Mouse (Mus musculus) T-helper 1 cell (primary cell): ENCODE data around the gene Nkd1.

Experiments
- in situ Hi-C: fragments of 300-600 bp; cut with MboI, MseI; formaldehyde crosslinking; loops from one replicate; pipeline ENCODE4 v1.15.1; 2025; ENCODE audit warnings: high pct_unique_total_duplicates

Gene Nkd1

GRCm38 (mm10) chr8:88610271-88610670 is 89.1 kb downstream of the Nkd1 start:
- in situ Hi-C loops = no loop called here

- in situ Hi-C loops = no loop called here
These were observed 93.8 kb downstream of the Nkd1 start for GRCm38 (mm10) chr8:88614981-88615380.

GRCm38 (mm10) chr8:88618612-88619011 is 97.5 kb downstream of the Nkd1 start:
- in situ Hi-C loops = no loop called here

GRCm38 (mm10) chr8:88619513-88619912 is 98.4 kb downstream of the Nkd1 start:
- in situ Hi-C loops = no loop called here

GRCm38 (mm10) chr8:88620931-88621330 is 99.8 kb downstream of the Nkd1 start:
- in situ Hi-C loops = no loop called here

- in situ Hi-C loops = no loop called here
These were observed 100.3 kb downstream of the Nkd1 start for GRCm38 (mm10) chr8:88621408-88621807.

- in situ Hi-C loops = no loop called here
These were observed 102.2 kb downstream of the Nkd1 start for GRCm38 (mm10) chr8:88623351-88623750.

- in situ Hi-C loops = no loop called here
These were observed 103.1 kb downstream of the Nkd1 start for GRCm38 (mm10) chr8:88624276-88624675.

GRCm38 (mm10) chr8:88626433-88626832 is 105.3 kb downstream of the Nkd1 start:
- in situ Hi-C loops = no loop called here

GRCm38 (mm10) chr8:88626940-88627264 is 105.7 kb downstream of the Nkd1 start:
- in situ Hi-C loops = no loop called here

- in situ Hi-C loops = no loop called here
These were observed 106.3 kb downstream of the Nkd1 start for GRCm38 (mm10) chr8:88627265-88627991.

DNA sequence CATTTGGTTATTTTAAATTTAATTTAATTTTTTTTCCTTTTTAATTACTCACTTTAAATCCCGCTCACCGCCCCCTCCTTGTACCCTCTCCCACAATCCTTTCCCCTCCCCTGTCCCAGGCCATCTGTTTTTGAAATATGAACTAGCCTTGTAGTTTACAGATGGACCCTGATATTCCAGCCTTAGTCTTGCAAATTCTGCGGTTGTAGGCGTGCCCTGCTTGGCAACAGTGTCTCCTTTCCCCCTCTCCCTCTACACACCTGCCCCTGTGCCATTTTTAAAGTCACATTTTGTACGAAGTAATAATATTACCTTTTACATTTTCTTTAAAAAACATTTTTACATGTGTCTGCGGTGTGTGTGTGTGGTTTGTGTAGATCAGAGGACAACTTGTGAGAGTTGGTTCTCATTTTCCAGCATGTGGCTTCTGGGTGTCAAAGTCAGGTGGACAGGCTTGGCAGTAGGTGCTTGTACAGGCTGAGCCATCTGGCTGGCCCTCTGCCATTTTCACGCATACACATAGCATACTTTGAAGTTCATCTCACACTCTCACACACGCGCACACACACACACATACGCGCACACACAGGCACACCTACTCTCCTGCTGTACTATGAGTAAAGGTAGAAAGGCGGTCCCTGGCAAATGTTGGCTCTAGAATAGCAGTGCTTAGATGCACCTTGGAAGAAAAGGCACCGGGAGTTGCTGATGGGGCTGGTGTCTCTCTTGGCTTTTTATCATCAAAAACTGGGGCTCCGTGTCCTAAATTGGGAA is 107.0 kb downstream of the Nkd1 start:
- in situ Hi-C loops = no loop called here

DNA sequence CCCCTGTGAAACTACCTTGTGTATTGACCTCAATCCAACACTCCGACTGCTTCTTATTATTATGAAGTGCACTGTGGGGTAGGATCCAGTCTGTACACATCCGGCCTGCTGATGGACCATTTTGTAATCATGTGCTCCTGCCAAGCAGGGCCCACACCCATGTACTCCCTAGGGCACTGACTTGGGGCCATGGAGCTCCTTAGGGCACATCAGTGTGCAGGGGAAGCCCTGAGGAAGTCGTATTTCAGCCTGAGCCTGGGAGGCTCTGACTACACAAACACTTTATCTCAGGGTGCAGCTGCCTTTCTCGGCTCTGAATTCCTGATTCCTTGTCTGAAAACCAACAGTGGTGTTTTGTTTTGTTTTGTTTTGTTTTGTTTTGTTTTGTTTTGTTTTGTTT is 109.1 kb downstream of the Nkd1 start:
- in situ Hi-C loops = loop anchor here (5.0 kb wide), 1 partner anchor 122 kb away; no protein-coding TSS in a partner anchor

DNA sequence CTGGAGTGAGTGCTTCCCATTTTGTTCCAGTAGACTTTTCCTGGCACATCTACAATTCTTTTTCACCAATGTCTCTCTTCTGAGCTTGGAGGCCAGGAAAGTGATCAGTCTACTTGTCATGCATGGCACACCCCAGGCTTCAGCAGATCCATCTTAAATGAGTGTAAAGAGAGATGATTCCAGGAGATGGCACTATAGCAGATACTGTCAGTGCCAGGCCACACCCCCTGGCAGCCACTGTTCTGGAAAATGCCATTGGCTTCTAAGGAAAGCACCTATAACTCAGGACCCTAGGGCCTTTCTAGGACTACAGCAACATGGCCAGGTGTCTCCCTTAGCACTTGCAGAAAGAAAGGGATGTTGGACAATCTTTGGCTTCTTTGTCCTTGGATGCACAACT is 109.9 kb downstream of the Nkd1 start:
- in situ Hi-C loops = loop anchor here (5.0 kb wide), 1 partner anchor 121 kb away; no protein-coding TSS in a partner anchor

GRCm38 (mm10) chr8:88633343-88633765 is 112.2 kb downstream of the Nkd1 start:
- in situ Hi-C loops = loop anchor here (5.0 kb wide), 1 partner anchor 119 kb away; no protein-coding TSS in a partner anchor

GRCm38 (mm10) chr8:88635474-88636397 is 114.6 kb downstream of the Nkd1 start, which contains the start of gene Snx20:
TSS of gene Snx20 (minus strand) at chr8:88636128.
- in situ Hi-C loops = loop anchor here (5.0 kb wide), 2 partner anchors 57 to 363 kb away; partner anchors contain the start of gene Adcy7

- in situ Hi-C loops = loop anchor here (5.0 kb wide), 2 partner anchors 55 to 365 kb away; partner anchors contain the start of gene Adcy7
These were observed 116.2 kb downstream of the Nkd1 start for GRCm38 (mm10) chr8:88637092-88638000.

DNA sequence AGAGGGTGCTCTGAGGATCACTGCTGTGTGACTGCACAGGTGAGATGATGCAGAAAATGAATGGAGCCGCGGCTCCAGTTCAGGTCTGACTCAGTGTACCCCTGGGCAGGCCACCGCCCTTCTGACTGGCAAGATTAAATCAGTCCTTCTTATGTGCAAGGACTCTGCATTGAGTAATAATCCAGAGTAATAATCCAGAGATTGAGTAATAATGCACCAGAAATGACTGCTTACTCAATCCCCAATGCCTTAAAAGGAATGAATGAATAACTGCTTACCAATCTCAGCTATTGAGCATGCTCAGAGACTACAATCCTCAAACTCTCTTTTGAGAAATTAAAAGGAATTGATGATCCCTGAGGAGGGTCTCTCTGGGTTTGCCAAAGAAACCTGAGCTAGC is 117.8 kb downstream of the Nkd1 start:
- in situ Hi-C loops = loop anchor here (5.0 kb wide), 2 partner anchors 53 to 367 kb away; partner anchors contain the start of gene Adcy7

DNA sequence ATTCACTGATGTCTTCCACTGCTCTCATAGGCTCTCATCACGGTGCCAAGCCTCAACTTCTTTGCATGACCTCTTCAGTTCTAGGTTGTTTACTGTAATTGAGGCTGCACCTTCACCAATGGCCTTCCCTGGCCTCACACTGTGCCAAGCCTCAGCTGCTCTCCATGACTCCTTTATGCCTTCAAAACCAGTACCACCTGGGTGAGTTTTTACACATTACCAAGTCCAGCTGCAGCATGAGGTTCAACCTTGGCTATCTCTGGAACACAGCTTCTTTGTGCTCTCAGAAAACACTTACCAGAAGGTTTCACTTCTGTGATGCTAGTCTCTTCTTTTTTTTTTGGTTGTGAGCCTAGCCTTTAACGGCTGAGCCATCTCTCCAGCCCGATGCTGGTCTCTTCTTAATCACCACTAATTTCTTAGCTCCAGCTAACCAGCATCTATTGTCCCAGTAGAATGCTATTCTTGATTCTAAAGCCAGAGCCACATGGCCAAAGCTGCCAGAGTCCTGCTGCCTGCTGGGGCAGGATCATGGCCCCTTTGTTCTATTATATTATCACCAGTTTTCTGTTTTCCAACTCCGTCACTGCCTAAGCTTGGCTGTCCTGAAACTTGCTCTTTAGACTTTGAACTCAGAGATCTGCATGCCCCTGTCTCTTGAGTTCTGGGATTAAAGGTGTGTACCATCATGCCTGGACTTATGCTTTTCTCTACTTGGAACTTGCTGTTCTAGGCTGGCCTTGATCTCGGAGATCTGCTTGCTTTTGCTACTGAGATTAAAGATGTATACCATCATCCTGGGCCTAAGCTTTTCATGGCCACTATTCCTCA is 121.8 kb downstream of the Nkd1 start:
- in situ Hi-C loops = no loop called here
